Mouse (Mus musculus) liver, embryonic 12.5 days (tissue): ENCODE data around the gene Msmb. TPM values are rescaled to one million over a fixed set of nuclear protein-coding genes. Genes with fewer than 3 reads are reported as not detected.
"Not testable (repeated sequence)": the region's sequence is repeated elsewhere in the genome, so short reads cannot be mapped to it uniquely, and the experiment has no call there.

Experiments used
- ATAC-seq: fragments of 200-750 bp; cut with Nextera tagmentation; 2 replicates; pipeline ENCODE4 v1.8.0; 2017; ENCODE audit warnings: moderate number of reproducible peaks, mild to moderate bottlenecking, moderate library complexity
- H3K27ac ChIP-seq: fragments of 300-500 bp; sonication (generic); 2 replicates; pipeline ENCODE4 v1.5.1; 2016; ENCODE audit warnings: mild to moderate bottlenecking
- H3K27me3 ChIP-seq: fragments of 300-500 bp; sonication (generic); replicated peaks from 2 replicates; pipeline ENCODE4 v1.6.1; 2016; ENCODE audit warnings: mild to moderate bottlenecking, moderate library complexity
- H3K36me3 ChIP-seq: fragments of 300-500 bp; sonication (generic); 2 replicates; pipeline ENCODE4 v1.6.1; 2016; ENCODE audit warnings: mild to moderate bottlenecking, moderate library complexity
- H3K4me1 ChIP-seq: fragments of 300-500 bp; sonication (generic); 2 replicates; pipeline ENCODE4 v1.6.1; 2016
- H3K4me2 ChIP-seq: fragments of 300-500 bp; sonication (generic); 2 replicates; pipeline ENCODE4 v1.6.1; 2016; ENCODE audit warnings: mild to moderate bottlenecking, moderate library complexity
- H3K4me3 ChIP-seq: fragments of 300-500 bp; sonication (generic); 2 replicates; pipeline ENCODE4 v1.5.1; 2016; ENCODE audit warnings: mild to moderate bottlenecking, moderate library complexity
- H3K9ac ChIP-seq: fragments of 300-500 bp; sonication (generic); 2 replicates; pipeline ENCODE4 v1.6.1; 2016; ENCODE audit warnings: mild to moderate bottlenecking, moderate library complexity
- H3K9me3 ChIP-seq: fragments of 300-500 bp; sonication (generic); replicated peaks from 2 replicates; pipeline ENCODE4 v1.6.1; 2016; ENCODE audit warnings: mild to moderate bottlenecking, moderate library complexity
- WGBS: fragments of 180-500 bp; shearing (Covaris S2); methylation state at CpG from one replicate; pipeline ENCODE4 v1.1.7; 2016; ENCODE audit not compliant: insufficient replicate concordance; 5-methylcytosine and 5-hydroxymethylcytosine counted together
- polyA plus RNA-seq: library from polyadenylated mRNA; unstranded; fragments of >200 nt; fragmentation: Nextera tagmentation; extraction: Ambion mirVana; gene quantifications from 2 replicates; pipeline ENCODE4 v1.2.1, GENCODE M21; 2016

Msmb gene
- polyA plus RNA-seq, 1 experiment from 2014 or later, result 0.50 TPM

GRCm38 (mm10) chr14:32183846-32184245 lies 42.0 kb downstream of the Msmb start:
- H3K36me3 ChIP-seq, result peaks cover 94% of the 10 kb centered on the region
- no peak overlapping the region for H3K4me2 ChIP-seq
- H3K4me3 ChIP-seq, result no peak overlapping the region
- peaks cover 8% of the 10 kb centered on the region; the same call in 1 of the 2 replicates for H3K4me1 ChIP-seq
- no peak for ATAC-seq
- H3K27ac ChIP-seq, result no peak overlapping the region
- no peaks in the 10 kb centered on the region for H3K9me3 ChIP-seq
- no peaks in the 10 kb centered on the region for H3K27me3 ChIP-seq
- WGBS, result 93% methylated on average over 4 of the region's 4 CpGs
- no peak overlapping the region for H3K9ac ChIP-seq

GRCm38 (mm10) chr14:32190627-32191391 lies 49.0 kb downstream of the Msmb start:
- Histone ChIP-seq H3K27me3 (no peaks in the 10 kb centered on the region), H3K36me3 (peaks cover 98% of the 10 kb centered on the region), H3K9ac (no peak overlapping the region), H3K4me2 (no peak overlapping the region), H3K4me1 (0 out of 2 replicates have a peak, but pooled peaks cover 9% of the 10 kb centered on the region), H3K9me3 (no peaks in the 10 kb centered on the region), H3K4me3 (no peak overlapping the region), H3K27ac (0 out of 2 replicates have a peak overlapping the region, but pooled peaks have one; percentile 12)
- WGBS, result 85% methylated on average over 6 of the region's 6 CpGs
- no peak for ATAC-seq

- no peaks in the 10 kb centered on the region for H3K9me3 ChIP-seq
- H3K27me3 ChIP-seq, result no peaks in the 10 kb centered on the region
- H3K9ac ChIP-seq, result no peak overlapping the region
- H3K4me1 ChIP-seq, result 0 out of 2 replicates have a peak, but pooled peaks cover 9% of the 10 kb centered on the region
- no peak for ATAC-seq
- peak overlapping the region; percentile 36; the same call in 1 of the 2 replicates for H3K27ac ChIP-seq
- no peak overlapping the region for H3K4me2 ChIP-seq
- peaks cover 95% of the 10 kb centered on the region for H3K36me3 ChIP-seq
- no peak overlapping the region for H3K4me3 ChIP-seq
- 52% methylated on average over 5 of the region's 5 CpGs for WGBS
These were observed 50.1 kb downstream of the Msmb start for GRCm38 (mm10) chr14:32191926-32192325.

- WGBS, result 23% methylated on average over 3 of the region's 3 CpGs
- Histone ChIP-seq H3K4me2 (no peak overlapping the region), H3K4me1 (0 out of 2 replicates have a peak, but pooled peaks cover 9% of the 10 kb centered on the region), H3K9me3 (no peaks in the 10 kb centered on the region), H3K36me3 (peaks cover 95% of the 10 kb centered on the region), H3K27me3 (no peaks in the 10 kb centered on the region), H3K27ac (no peak overlapping the region), H3K4me3 (no peak overlapping the region), H3K9ac (no peak overlapping the region)
- ATAC-seq, result peak; percentile 47; the same call in 1 of the 2 replicates
These were observed 50.6 kb downstream of the Msmb start for GRCm38 (mm10) chr14:32192437-32192836.

- not testable (repeated sequence) for H3K27ac ChIP-seq, H3K9ac ChIP-seq, H3K27me3 ChIP-seq, H3K9me3 ChIP-seq, ATAC-seq, H3K4me3 ChIP-seq, H3K4me2 ChIP-seq
- WGBS, result 70% methylated on average over 5 of the region's 5 CpGs
- peaks cover 11% of the 10 kb centered on the region; the same call in 1 of the 2 replicates for H3K4me1 ChIP-seq
- peaks cover 94% of the 10 kb centered on the region for H3K36me3 ChIP-seq
These were observed 51.7 kb downstream of the Msmb start for GRCm38 (mm10) chr14:32193557-32193956.

GRCm38 (mm10) chr14:32201354-32201753 lies 59.5 kb downstream of the Msmb start:
- H3K9me3 ChIP-seq, result peaks cover 5% of the 10 kb centered on the region; the same call in 1 of the 2 replicates
- H3K4me3 ChIP-seq, result peak overlapping the region; percentile 92
- H3K9ac ChIP-seq, result peak overlapping the region; percentile 94
- peaks cover 40% of the 10 kb centered on the region for H3K4me1 ChIP-seq
- no peaks in the 10 kb centered on the region for H3K27me3 ChIP-seq
- under 1% methylated on average over 26 of the region's 26 CpGs for WGBS
- peaks cover 37% of the 10 kb centered on the region for H3K36me3 ChIP-seq
- peak overlapping the region; percentile 94 for H3K4me2 ChIP-seq
- ATAC-seq, result peak; percentile 46; the same call in 1 of the 2 replicates
- H3K27ac ChIP-seq, result peak overlapping the region; percentile 80

GRCm38 (mm10) chr14:32201791-32202451 lies 60.1 kb downstream of the Msmb start, which contains the start of the genes Timm23 and Parg:
Gene Timm23 (minus strand): TSS chr14:32201898.
Gene Parg (plus strand): TSS chr14:32201949.
- peak; percentile 90 for ATAC-seq
- peaks cover 33% of the 10 kb centered on the region for H3K36me3 ChIP-seq

More at GRCm38 (mm10) chr14:32201791-32202451, 60.1 kb downstream of the Msmb start, which contains the start of the genes Timm23 and Parg:
- H3K4me3 ChIP-seq, result peak within 1 kb of the TSS; percentile 92
- H3K9ac ChIP-seq, result peak within 1 kb of the TSS; percentile 94
- no peaks in the 10 kb centered on the region for H3K27me3 ChIP-seq
- H3K9me3 ChIP-seq, result peaks cover 5% of the 10 kb centered on the region; the same call in 1 of the 2 replicates
- peak within 1 kb of the TSS; percentile 80 for H3K27ac ChIP-seq
- H3K4me2 ChIP-seq, result peak within 1 kb of the TSS; percentile 94
- peaks cover 40% of the 10 kb centered on the region for H3K4me1 ChIP-seq
- WGBS, result 3% methylated on average over 77 of the region's 77 CpGs

Other genes starting within 250 kb of the Msmb start
- 0.02 TPM in 1 of 2 replicates, not detected in the other for gene Galnt15, start 113.0 kb upstream of the Msmb start, polyA plus RNA-seq
- 18.9 and 21.8 TPM in 2 replicates for gene Oxnad1, start 56.6 kb upstream of the Msmb start, polyA plus RNA-seq
- 107 and 117 TPM in 2 replicates for gene Dph3, start 56.3 kb upstream of the Msmb start, polyA plus RNA-seq
- gene Ncoa4, start 17.8 kb downstream of the Msmb start, polyA plus RNA-seq, result 289 and 291 TPM in 2 replicates
- gene Timm23, start 59.9 kb downstream of the Msmb start, polyA plus RNA-seq, result 280 and 286 TPM in 2 replicates
- 22.7 and 26.1 TPM in 2 replicates for gene Parg, start 59.9 kb downstream of the Msmb start, polyA plus RNA-seq
- 2.9 and 3.6 TPM in 2 replicates for gene Ogdhl, start 180.0 kb downstream of the Msmb start, polyA plus RNA-seq
- gene 1700024G13Rik, start 246.4 kb downstream of the Msmb start, polyA plus RNA-seq, result not detected in 2 replicates